Mouse (Mus musculus): ENCODE results near the gene Rap1b. TPM values are rescaled to one million over a fixed set of nuclear protein-coding genes. Genes with fewer than 3 reads are reported as not detected.

The Rap1b gene
- polyA plus RNA-seq, 1 experiment from 2014 or later: 170 TPM

- Histone ChIP-seq H3K4me3 (no peak overlapping the region), H3K27ac (no peak overlapping the region), H3K4me1 (peaks cover 19% of the 10 kb centered on the region), H3K9me3 (no peaks in the 10 kb centered on the region), H3K36me3 (no peaks in the 10 kb centered on the region), H3K27me3 (ENCODE audit: insufficient read depth, poor library complexity, severe bottlenecking) (no peaks in the 10 kb centered on the region)
- no peak for DNase-seq (ENCODE audit: low spot score)
- WGBS: 50% methylated on average over 3 of the region's 3 CpGs
These were observed 3.1 kb upstream of the Rap1b start for GRCm38 (mm10) chr10:117848981-117849380.

- H3K27ac ChIP-seq: peak overlapping the region; percentile 99
- H3K4me1 ChIP-seq: peaks cover 27% of the 10 kb centered on the region
- H3K9me3 ChIP-seq: no peaks in the 10 kb centered on the region
- H3K27me3 ChIP-seq (ENCODE audit: insufficient read depth, poor library complexity, severe bottlenecking): no peaks in the 10 kb centered on the region
- 56% methylated on average over 9 of the region's 9 CpGs for WGBS
- DNase-seq (ENCODE audit: low spot score): no peak
- peak overlapping the region; percentile 99; the same call in 1 of the 2 replicates for H3K4me3 ChIP-seq
- H3K36me3 ChIP-seq: no peaks in the 10 kb centered on the region
These were observed 961 bp upstream of the Rap1b start for GRCm38 (mm10) chr10:117846796-117847195.

- Histone ChIP-seq H3K4me3 (peak overlapping the region; percentile 99), H3K27ac (peak overlapping the region; percentile 99), H3K36me3 (no peaks in the 10 kb centered on the region), H3K9me3 (no peaks in the 10 kb centered on the region), H3K27me3 (ENCODE audit: insufficient read depth, poor library complexity, severe bottlenecking) (no peaks in the 10 kb centered on the region), H3K4me1 (peaks cover 30% of the 10 kb centered on the region)
- DNase-seq (ENCODE audit: low spot score): no peak
- 2% methylated on average over 21 of the region's 21 CpGs for WGBS
These were observed 411 bp upstream of the Rap1b start for GRCm38 (mm10) chr10:117846260-117846632.

GRCm38 (mm10) chr10:117844782-117845596 is 846 bp downstream of the Rap1b start:
- WGBS: 2% methylated on average over 52 of the region's 52 CpGs
- Histone ChIP-seq H3K27me3 (ENCODE audit: insufficient read depth, poor library complexity, severe bottlenecking) (no peaks in the 10 kb centered on the region), H3K9me3 (no peaks in the 10 kb centered on the region), H3K27ac (peak overlapping the region; percentile 99), H3K36me3 (no peaks in the 10 kb centered on the region), H3K4me3 (peak overlapping the region; percentile 99), H3K4me1 (peaks cover 37% of the 10 kb centered on the region)
- DNase-seq (ENCODE audit: low spot score): no peak

- peaks cover 37% of the 10 kb centered on the region for H3K4me1 ChIP-seq
- H3K4me3 ChIP-seq: peak overlapping the region; percentile 99
- DNase-seq (ENCODE audit: low spot score): no peak
- H3K36me3 ChIP-seq: no peaks in the 10 kb centered on the region
- WGBS: 35% methylated on average over 5 of the region's 5 CpGs
- 0 out of 2 replicates have a peak overlapping the region, but pooled peaks have one; percentile 99 for H3K27ac ChIP-seq
- no peaks in the 10 kb centered on the region for H3K27me3 ChIP-seq (ENCODE audit: insufficient read depth, poor library complexity, severe bottlenecking)
- no peaks in the 10 kb centered on the region for H3K9me3 ChIP-seq
These were observed 1.6 kb downstream of the Rap1b start for GRCm38 (mm10) chr10:117844279-117844678.

GRCm38 (mm10) chr10:117843690-117844089 is 2.1 kb downstream of the Rap1b start:
- no peaks in the 10 kb centered on the region for H3K27me3 ChIP-seq (ENCODE audit: insufficient read depth, poor library complexity, severe bottlenecking)
- H3K4me1 ChIP-seq: peaks cover 37% of the 10 kb centered on the region
- H3K4me3 ChIP-seq: peak overlapping the region; percentile 99
- 0 out of 2 replicates have a peak, but pooled peaks cover 4% of the 10 kb centered on the region for H3K36me3 ChIP-seq
- no peaks in the 10 kb centered on the region for H3K9me3 ChIP-seq
- WGBS: 61% methylated on average over 5 of the region's 5 CpGs
- H3K27ac ChIP-seq: no peak overlapping the region
- DNase-seq (ENCODE audit: low spot score): no peak

- Histone ChIP-seq H3K27me3 (ENCODE audit: insufficient read depth, poor library complexity, severe bottlenecking) (no peaks in the 10 kb centered on the region), H3K4me1 (peaks cover 30% of the 10 kb centered on the region)
- 69% methylated on average over 1 of the region's 1 CpGs for WGBS
These were observed 4.1 kb downstream of the Rap1b start for GRCm38 (mm10) chr10:117841765-117842164.

GRCm38 (mm10) chr10:117840431-117840995 is 5.3 kb downstream of the Rap1b start:
- Histone ChIP-seq H3K4me1 (peaks cover 25% of the 10 kb centered on the region; the same call in 1 of the 2 replicates), H3K27ac (no peak overlapping the region), H3K36me3 (0 out of 2 replicates have a peak, but pooled peaks cover 4% of the 10 kb centered on the region), H3K9me3 (no peaks in the 10 kb centered on the region), H3K4me3 (no peak overlapping the region), H3K27me3 (ENCODE audit: insufficient read depth, poor library complexity, severe bottlenecking) (no peaks in the 10 kb centered on the region)
- DNase-seq (ENCODE audit: low spot score): no peak
- WGBS: 85% methylated on average over 5 of the region's 5 CpGs

More at GRCm38 (mm10) chr10:117841765-117842164, 4.1 kb downstream of the Rap1b start:
- Histone ChIP-seq H3K9me3 (no peaks in the 10 kb centered on the region), H3K27ac (no peak overlapping the region), H3K36me3 (0 out of 2 replicates have a peak, but pooled peaks cover 4% of the 10 kb centered on the region), H3K4me3 (no peak overlapping the region)
- DNase-seq (ENCODE audit: low spot score): no peak

GRCm38 (mm10) chr10:117839737-117840136 is 6.1 kb downstream of the Rap1b start:
- no peak overlapping the region for H3K27ac ChIP-seq
- 0 out of 2 replicates have a peak, but pooled peaks cover 4% of the 10 kb centered on the region for H3K36me3 ChIP-seq
- no peak for DNase-seq (ENCODE audit: low spot score)
- H3K9me3 ChIP-seq: no peaks in the 10 kb centered on the region
- H3K4me1 ChIP-seq: peaks cover 26% of the 10 kb centered on the region; the same call in 1 of the 2 replicates
- WGBS: 86% methylated on average over 3 of the region's 3 CpGs
- no peaks in the 10 kb centered on the region for H3K27me3 ChIP-seq (ENCODE audit: insufficient read depth, poor library complexity, severe bottlenecking)
- H3K4me3 ChIP-seq: no peak overlapping the region

GRCm38 (mm10) chr10:117838924-117839323 is 6.9 kb downstream of the Rap1b start:
- Histone ChIP-seq H3K36me3 (0 out of 2 replicates have a peak, but pooled peaks cover 4% of the 10 kb centered on the region), H3K9me3 (no peaks in the 10 kb centered on the region), H3K27me3 (ENCODE audit: insufficient read depth, poor library complexity, severe bottlenecking) (no peaks in the 10 kb centered on the region), H3K4me1 (peaks cover 24% of the 10 kb centered on the region; the same call in 1 of the 2 replicates), H3K27ac (no peak overlapping the region), H3K4me3 (no peak overlapping the region)
- 93% methylated on average over 3 of the region's 3 CpGs for WGBS
- no peak for DNase-seq (ENCODE audit: low spot score)

GRCm38 (mm10) chr10:117836354-117836753 is 9.5 kb downstream of the Rap1b start:
- 74% methylated on average over 2 of the region's 2 CpGs for WGBS

GRCm38 (mm10) chr10:117835453-117835852 is 10.4 kb downstream of the Rap1b start:
- Histone ChIP-seq H3K36me3 (peaks cover 4% of the 10 kb centered on the region; the same call in 1 of the 2 replicates), H3K27ac (no peak overlapping the region), H3K4me3 (no peak overlapping the region), H3K9me3 (no peaks in the 10 kb centered on the region), H3K4me1 (peaks cover 14% of the 10 kb centered on the region; the same call in 1 of the 2 replicates), H3K27me3 (ENCODE audit: insufficient read depth, poor library complexity, severe bottlenecking) (no peaks in the 10 kb centered on the region)
- whole genome bisulfite sequencing: 76% methylated on average over 5 of the region's 5 CpGs
- DNase-seq (ENCODE audit: low spot score): no peak

More at GRCm38 (mm10) chr10:117836354-117836753, 9.5 kb downstream of the Rap1b start:
- Histone ChIP-seq H3K27me3 (ENCODE audit: insufficient read depth, poor library complexity, severe bottlenecking) (no peaks in the 10 kb centered on the region), H3K27ac (no peak overlapping the region), H3K36me3 (peaks cover 4% of the 10 kb centered on the region; the same call in 1 of the 2 replicates), H3K4me3 (no peak overlapping the region), H3K9me3 (no peaks in the 10 kb centered on the region), H3K4me1 (peaks cover 21% of the 10 kb centered on the region; the same call in 1 of the 2 replicates)
- no peak for DNase-seq (ENCODE audit: low spot score)

GRCm38 (mm10) chr10:117830797-117831196 is 15.0 kb downstream of the Rap1b start:
- Histone ChIP-seq H3K27me3 (ENCODE audit: insufficient read depth, poor library complexity, severe bottlenecking) (no peaks in the 10 kb centered on the region), H3K4me3 (no peak overlapping the region), H3K27ac (no peak overlapping the region), H3K4me1 (peaks cover 9% of the 10 kb centered on the region; the same call in 1 of the 2 replicates), H3K36me3 (no peaks in the 10 kb centered on the region; the same call in 1 of the 2 replicates), H3K9me3 (no peaks in the 10 kb centered on the region)
- no peak for DNase-seq (ENCODE audit: low spot score)
- WGBS: 89% methylated on average over 3 of the region's 3 CpGs

All from heart, embryonic 10.5 days (tissue).